Mouse (Mus musculus): ENCODE data around the gene St6galnac5. TPM values are rescaled to one million over a fixed set of nuclear protein-coding genes. Genes with fewer than 3 reads are reported as not detected.

St6galnac5 gene
- polyA plus RNA-seq, 1 experiment from 2014 or later = 2.3 TPM

- no peaks in the 10 kb centered on the region for H3K4me1 ChIP-seq (ENCODE audit: control insufficient read depth, insufficient read depth, low read length)
- H3K27me3 ChIP-seq (ENCODE audit: control insufficient read depth, insufficient read depth, low read length) = no peaks in the 10 kb centered on the region
- no peak overlapping the region for H3K4me2 ChIP-seq
- H3K27ac ChIP-seq (ENCODE audit: low read depth, low read length) = no peak overlapping the region
- peak; percentile 80 for DNase-seq (ENCODE audit: low spot score, missing footprints)
- no peaks in the 10 kb centered on the region for H3K9me3 ChIP-seq (ENCODE audit: control insufficient read depth, low read length)
- no peak overlapping the region for H3K9ac ChIP-seq (ENCODE audit: low read length)
- ATAC-seq (ENCODE audit: low FRiP score) = no peak
- 80% methylated on average over 13 of the region's 13 CpGs for WGBS
- no peaks in the 10 kb centered on the region for H3K36me3 ChIP-seq (ENCODE audit: control insufficient read depth, insufficient read depth, low read length)
- H3K4me3 ChIP-seq (ENCODE audit: low read depth, low read length) = no peak overlapping the region
These were observed 53.6 kb downstream of the St6galnac5 start for GRCm38 (mm10) chr3:152928287-152928975.

GRCm38 (mm10) chr3:152926166-152926565, 55.9 kb downstream of the St6galnac5 start:
- no peak overlapping the region for H3K4me3 ChIP-seq (ENCODE audit: low read depth, low read length)
- no peak overlapping the region for H3K4me2 ChIP-seq
- no peaks in the 10 kb centered on the region for H3K27me3 ChIP-seq (ENCODE audit: control insufficient read depth, insufficient read depth, low read length)
- peak; percentile 37 for DNase-seq (ENCODE audit: low spot score, missing footprints)
- no peak overlapping the region for H3K27ac ChIP-seq (ENCODE audit: low read depth, low read length)
- H3K36me3 ChIP-seq (ENCODE audit: control insufficient read depth, insufficient read depth, low read length) = no peaks in the 10 kb centered on the region
- WGBS = 77% methylated on average over 4 of the region's 4 CpGs
- H3K4me1 ChIP-seq (ENCODE audit: control insufficient read depth, insufficient read depth, low read length) = no peaks in the 10 kb centered on the region
- H3K9me3 ChIP-seq (ENCODE audit: control insufficient read depth, low read length) = no peaks in the 10 kb centered on the region
- no peak overlapping the region for H3K9ac ChIP-seq (ENCODE audit: low read length)
- ATAC-seq (ENCODE audit: low FRiP score) = no peak

GRCm38 (mm10) chr3:152925364-152925763, 56.7 kb downstream of the St6galnac5 start:
- no peaks in the 10 kb centered on the region for H3K9me3 ChIP-seq (ENCODE audit: control insufficient read depth, low read length)
- no peak overlapping the region for H3K27ac ChIP-seq (ENCODE audit: low read depth, low read length)
- no peak overlapping the region for H3K4me2 ChIP-seq
- 86% methylated on average over 8 of the region's 8 CpGs for WGBS
- H3K4me3 ChIP-seq (ENCODE audit: low read depth, low read length) = no peak overlapping the region
- H3K36me3 ChIP-seq (ENCODE audit: control insufficient read depth, insufficient read depth, low read length) = no peaks in the 10 kb centered on the region
- ATAC-seq (ENCODE audit: low FRiP score) (no peak), DNase-seq (ENCODE audit: low spot score, missing footprints) (peak; percentile 49)
- H3K4me1 ChIP-seq (ENCODE audit: control insufficient read depth, insufficient read depth, low read length) = no peaks in the 10 kb centered on the region
- no peaks in the 10 kb centered on the region for H3K27me3 ChIP-seq (ENCODE audit: control insufficient read depth, insufficient read depth, low read length)
- no peak overlapping the region for H3K9ac ChIP-seq (ENCODE audit: low read length)

GRCm38 (mm10) chr3:152923530-152923929, 58.5 kb downstream of the St6galnac5 start:
- no peaks in the 10 kb centered on the region for H3K27me3 ChIP-seq (ENCODE audit: control insufficient read depth, insufficient read depth, low read length)
- H3K9ac ChIP-seq (ENCODE audit: low read length) = no peak overlapping the region
- no peak overlapping the region for H3K27ac ChIP-seq (ENCODE audit: low read depth, low read length)
- DNase-seq (ENCODE audit: low spot score, missing footprints) (peak; percentile 39), ATAC-seq (ENCODE audit: low FRiP score) (peak; percentile 52; the same call in 1 of the 2 replicates)
- H3K36me3 ChIP-seq (ENCODE audit: control insufficient read depth, insufficient read depth, low read length) = no peaks in the 10 kb centered on the region
- no peak overlapping the region for H3K4me2 ChIP-seq
- WGBS = 85% methylated on average over 15 of the region's 15 CpGs
- no peaks in the 10 kb centered on the region for H3K9me3 ChIP-seq (ENCODE audit: control insufficient read depth, low read length)
- no peaks in the 10 kb centered on the region for H3K4me1 ChIP-seq (ENCODE audit: control insufficient read depth, insufficient read depth, low read length)
- no peak overlapping the region for H3K4me3 ChIP-seq (ENCODE audit: low read depth, low read length)

GRCm38 (mm10) chr3:152920365-152920764, 61.7 kb downstream of the St6galnac5 start:
- DNase-seq (ENCODE audit: low spot score, missing footprints) (peak; percentile 54), ATAC-seq (ENCODE audit: low FRiP score) (no peak)
- Histone ChIP-seq H3K36me3 (ENCODE audit: control insufficient read depth, insufficient read depth, low read length) (no peaks in the 10 kb centered on the region), H3K27ac (ENCODE audit: low read depth, low read length) (no peak overlapping the region), H3K27me3 (ENCODE audit: control insufficient read depth, insufficient read depth, low read length) (no peaks in the 10 kb centered on the region), H3K4me3 (ENCODE audit: low read depth, low read length) (no peak overlapping the region), H3K4me1 (ENCODE audit: control insufficient read depth, insufficient read depth, low read length) (no peaks in the 10 kb centered on the region), H3K4me2 (no peak overlapping the region), H3K9ac (ENCODE audit: low read length) (no peak overlapping the region), H3K9me3 (ENCODE audit: control insufficient read depth, low read length) (no peaks in the 10 kb centered on the region)
- 80% methylated on average over 3 of the region's 3 CpGs for whole genome bisulfite sequencing

- DNase-seq (ENCODE audit: low spot score, missing footprints) = peak; percentile 26
- Histone ChIP-seq H3K4me1 (ENCODE audit: control insufficient read depth, insufficient read depth, low read length) (no peaks in the 10 kb centered on the region), H3K9ac (ENCODE audit: low read length) (no peak overlapping the region), H3K27ac (ENCODE audit: low read depth, low read length) (no peak overlapping the region), H3K36me3 (ENCODE audit: control insufficient read depth, insufficient read depth, low read length) (no peaks in the 10 kb centered on the region), H3K4me3 (ENCODE audit: low read depth, low read length) (no peak overlapping the region), H3K9me3 (ENCODE audit: control insufficient read depth, low read length) (no peaks in the 10 kb centered on the region), H3K4me2 (no peak overlapping the region), H3K27me3 (ENCODE audit: control insufficient read depth, insufficient read depth, low read length) (no peaks in the 10 kb centered on the region)
- WGBS = 73% methylated on average over 10 of the region's 10 CpGs
- ATAC-seq (ENCODE audit: low FRiP score) = no peak
These were observed 62.9 kb downstream of the St6galnac5 start for GRCm38 (mm10) chr3:152919101-152919500.

GRCm38 (mm10) chr3:152917579-152917978, 64.5 kb downstream of the St6galnac5 start:
- Histone ChIP-seq H3K36me3 (ENCODE audit: control insufficient read depth, insufficient read depth, low read length) (no peaks in the 10 kb centered on the region), H3K27ac (ENCODE audit: low read depth, low read length) (no peak overlapping the region), H3K4me1 (ENCODE audit: control insufficient read depth, insufficient read depth, low read length) (no peaks in the 10 kb centered on the region), H3K9ac (ENCODE audit: low read length) (no peak overlapping the region), H3K4me3 (ENCODE audit: low read depth, low read length) (no peak overlapping the region), H3K9me3 (ENCODE audit: control insufficient read depth, low read length) (no peaks in the 10 kb centered on the region), H3K4me2 (no peak overlapping the region), H3K27me3 (ENCODE audit: control insufficient read depth, insufficient read depth, low read length) (no peaks in the 10 kb centered on the region)
- DNase-seq (ENCODE audit: low spot score, missing footprints) = peak; percentile 80
- ATAC-seq (ENCODE audit: low FRiP score) = no peak
- 86% methylated on average over 8 of the region's 8 CpGs for WGBS

GRCm38 (mm10) chr3:152914376-152914775, 67.7 kb downstream of the St6galnac5 start:
- WGBS = 93% methylated on average over 6 of the region's 6 CpGs

GRCm38 (mm10) chr3:152913625-152914024, 68.4 kb downstream of the St6galnac5 start:
- 92% methylated on average over 3 of the region's 3 CpGs for WGBS
- DNase-seq (ENCODE audit: low spot score, missing footprints) = peak; percentile 41

More at GRCm38 (mm10) chr3:152914376-152914775, 67.7 kb downstream of the St6galnac5 start:
- no peak for ATAC-seq (ENCODE audit: low FRiP score)
- DNase-seq (ENCODE audit: low spot score, missing footprints) = peak; percentile 54
- Histone ChIP-seq H3K9me3 (ENCODE audit: control insufficient read depth, low read length) (no peaks in the 10 kb centered on the region), H3K4me1 (ENCODE audit: control insufficient read depth, insufficient read depth, low read length) (no peaks in the 10 kb centered on the region), H3K4me3 (ENCODE audit: low read depth, low read length) (no peak overlapping the region), H3K4me2 (no peak overlapping the region), H3K9ac (ENCODE audit: low read length) (no peak overlapping the region), H3K27ac (ENCODE audit: low read depth, low read length) (no peak overlapping the region), H3K36me3 (ENCODE audit: control insufficient read depth, insufficient read depth, low read length) (no peaks in the 10 kb centered on the region), H3K27me3 (ENCODE audit: control insufficient read depth, insufficient read depth, low read length) (no peaks in the 10 kb centered on the region)

More at GRCm38 (mm10) chr3:152913625-152914024, 68.4 kb downstream of the St6galnac5 start:
- H3K4me1 ChIP-seq (ENCODE audit: control insufficient read depth, insufficient read depth, low read length) = no peaks in the 10 kb centered on the region
- no peak overlapping the region for H3K4me2 ChIP-seq
- H3K9me3 ChIP-seq (ENCODE audit: control insufficient read depth, low read length) = no peaks in the 10 kb centered on the region
- ATAC-seq (ENCODE audit: low FRiP score) = no peak
- no peak overlapping the region for H3K27ac ChIP-seq (ENCODE audit: low read depth, low read length)
- no peak overlapping the region for H3K9ac ChIP-seq (ENCODE audit: low read length)
- H3K4me3 ChIP-seq (ENCODE audit: low read depth, low read length) = no peak overlapping the region
- no peaks in the 10 kb centered on the region for H3K36me3 ChIP-seq (ENCODE audit: control insufficient read depth, insufficient read depth, low read length)
- H3K27me3 ChIP-seq (ENCODE audit: control insufficient read depth, insufficient read depth, low read length) = no peaks in the 10 kb centered on the region
